Mouse (Mus musculus) forebrain, embryonic 16.5 days (tissue): ENCODE data around the gene Bcl2l12. TPM values are rescaled to one million over a fixed set of nuclear protein-coding genes. Genes with fewer than 3 reads are reported as not detected.

ENCODE experiments used
- ATAC-seq: fragments of 200-750 bp; cut with Nextera tagmentation; 2 replicates; pipeline ENCODE4 v1.8.0; 2017; ENCODE audit warnings: mild to moderate bottlenecking, moderate library complexity
- H3K27ac ChIP-seq: fragments of 300-500 bp; sonication (generic); 2 replicates; pipeline ENCODE4 v1.5.1; 2014; ENCODE audit warnings: low read length, control low read depth
- H3K27me3 ChIP-seq: fragments of 300-500 bp; sonication (generic); replicated peaks from 2 replicates; pipeline ENCODE4 v1.6.1; 2014; ENCODE audit warnings: low read length; ENCODE audit not compliant: control insufficient read depth, insufficient read depth
- H3K36me3 ChIP-seq: fragments of 300-500 bp; sonication (generic); 2 replicates; pipeline ENCODE4 v1.6.1; 2014; ENCODE audit not compliant: control insufficient read depth, insufficient read depth
- H3K4me1 ChIP-seq: fragments of 300-500 bp; sonication (generic); replicated peaks from 2 replicates; pipeline ENCODE4 v1.6.1; 2014; ENCODE audit warnings: low read length; ENCODE audit not compliant: control insufficient read depth, insufficient read depth
- H3K4me2 ChIP-seq: fragments of 300-500 bp; sonication (generic); 2 replicates; pipeline ENCODE4 v1.6.1; 2014; ENCODE audit warnings: mild to moderate bottlenecking, low read length, control low read depth
- H3K4me3 ChIP-seq: fragments of 300-500 bp; sonication (generic); replicated peaks from 2 replicates; pipeline ENCODE4 v1.5.1; 2014; ENCODE audit warnings: mild to moderate bottlenecking, low read length, control low read depth
- H3K9ac ChIP-seq: fragments of 300-500 bp; sonication (generic); replicated peaks from 2 replicates; pipeline ENCODE4 v1.6.1; 2014; ENCODE audit warnings: low read depth, low read length, control low read depth
- H3K9me3 ChIP-seq: fragments of 300-500 bp; sonication (generic); 2 replicates; pipeline ENCODE4 v1.6.1; 2016; ENCODE audit warnings: low read length; ENCODE audit not compliant: control insufficient read depth
- WGBS: fragments of 180-500 bp; shearing (Covaris S2); extraction: QIAGEN DNeasy Blood & Tissue Kit; methylation state at CpG from one replicate; pipeline ENCODE4 v1.1.7; 2014; 5-methylcytosine and 5-hydroxymethylcytosine counted together
- polyA plus RNA-seq: library from polyadenylated mRNA; unstranded; fragments of >200 nt; fragmentation: Nextera tagmentation; extraction: Ambion mirVana; gene quantifications from 2 replicates; pipeline ENCODE4 v1.2.1, GENCODE M21; 2015

Bcl2l12 gene
- polyA plus RNA-seq, 1 experiment from 2014 or later: 15.3 TPM

- no peak overlapping the region for H3K4me2 ChIP-seq
- 92% methylated on average over 7 of the region's 7 CpGs for WGBS
- no peak overlapping the region for H3K27ac ChIP-seq
- peaks cover 19% of the 10 kb centered on the region for H3K4me1 ChIP-seq
- ATAC-seq: no peak
- H3K4me3 ChIP-seq: no peak overlapping the region
- H3K27me3 ChIP-seq: no peaks in the 10 kb centered on the region
- H3K9ac ChIP-seq: no peak overlapping the region
- no peaks in the 10 kb centered on the region for H3K9me3 ChIP-seq
- peaks cover 54% of the 10 kb centered on the region for H3K36me3 ChIP-seq
Observed at GRCm38 (mm10) chr7:45002440-45002839, 3.9 kb upstream of the Bcl2l12 start.

GRCm38 (mm10) chr7:45000539-45001114, 2.1 kb upstream of the Bcl2l12 start:
- Histone ChIP-seq H3K27me3 (no peaks in the 10 kb centered on the region), H3K9me3 (no peaks in the 10 kb centered on the region), H3K36me3 (peaks cover 40% of the 10 kb centered on the region), H3K9ac (no peak overlapping the region), H3K4me3 (no peak overlapping the region), H3K4me1 (peaks cover 22% of the 10 kb centered on the region), H3K27ac (no peak overlapping the region), H3K4me2 (no peak overlapping the region)
- no peak for ATAC-seq
- 84% methylated on average over 21 of the region's 21 CpGs for WGBS

GRCm38 (mm10) chr7:44999753-45000152, 1.2 kb upstream of the Bcl2l12 start:
- Histone ChIP-seq H3K27ac (no peak overlapping the region), H3K36me3 (peaks cover 33% of the 10 kb centered on the region), H3K27me3 (no peaks in the 10 kb centered on the region), H3K4me1 (peaks cover 22% of the 10 kb centered on the region), H3K9me3 (no peaks in the 10 kb centered on the region), H3K4me3 (no peak overlapping the region), H3K9ac (no peak overlapping the region), H3K4me2 (no peak overlapping the region)
- ATAC-seq: no peak
- WGBS: 88% methylated on average over 11 of the region's 11 CpGs

GRCm38 (mm10) chr7:44997940-44998428, 528 bp downstream of the Bcl2l12 start:
- no peaks in the 10 kb centered on the region for H3K9me3 ChIP-seq
- H3K4me3 ChIP-seq: peak overlapping the region; percentile 59
- 3% methylated on average over 15 of the region's 15 CpGs for WGBS
- H3K27me3 ChIP-seq: no peaks in the 10 kb centered on the region
- peaks cover 22% of the 10 kb centered on the region for H3K4me1 ChIP-seq
- ATAC-seq: no peak
- peak overlapping the region; percentile 68 for H3K9ac ChIP-seq
- peaks cover 23% of the 10 kb centered on the region for H3K36me3 ChIP-seq
- peak overlapping the region; percentile 74 for H3K27ac ChIP-seq
- H3K4me2 ChIP-seq: peak overlapping the region; percentile 77

GRCm38 (mm10) chr7:44997231-44997939, 1.1 kb downstream of the Bcl2l12 start, which contains the start of gene Irf3:
Gene Irf3 (plus strand): TSS chr7:44997648.
- under 1% methylated on average over 43 of the region's 43 CpGs for WGBS
- Histone ChIP-seq H3K27me3 (no peaks in the 10 kb centered on the region), H3K4me1 (peaks cover 22% of the 10 kb centered on the region), H3K4me2 (peak within 1 kb of the TSS; percentile 77), H3K9me3 (no peaks in the 10 kb centered on the region), H3K36me3 (peaks cover 20% of the 10 kb centered on the region), H3K9ac (peak within 1 kb of the TSS; percentile 68), H3K4me3 (peak within 1 kb of the TSS; percentile 59), H3K27ac (peak within 1 kb of the TSS; percentile 74)
- ATAC-seq: peak; percentile 94

- Histone ChIP-seq H3K9me3 (no peaks in the 10 kb centered on the region), H3K36me3 (peaks cover 13% of the 10 kb centered on the region), H3K4me2 (peak overlapping the region; percentile 58), H3K27me3 (no peaks in the 10 kb centered on the region), H3K4me1 (peaks cover 22% of the 10 kb centered on the region), H3K4me3 (peak overlapping the region; percentile 59), H3K9ac (peak overlapping the region; percentile 30), H3K27ac (no peak overlapping the region)
- ATAC-seq: no peak
- WGBS: 10% methylated on average over 10 of the region's 10 CpGs
Observed at GRCm38 (mm10) chr7:44996672-44997071, 1.8 kb downstream of the Bcl2l12 start.

GRCm38 (mm10) chr7:44986879-44987718, 11.4 kb downstream of the Bcl2l12 start:
- Histone ChIP-seq H3K4me1 (peaks cover 31% of the 10 kb centered on the region), H3K9ac (peak overlapping the region; percentile 79), H3K36me3 (peaks cover 2% of the 10 kb centered on the region), H3K27ac (peak overlapping the region; percentile 94), H3K9me3 (no peaks in the 10 kb centered on the region), H3K27me3 (no peaks in the 10 kb centered on the region), H3K4me3 (peak overlapping the region; percentile 69), H3K4me2 (peak overlapping the region; percentile 82)
- WGBS: 0% methylated on average over 29 of the region's 29 CpGs
- no peak; the same call in 1 of the 2 replicates for ATAC-seq

GRCm38 (mm10) chr7:44986192-44986878, 12.2 kb downstream of the Bcl2l12 start, which contains the start of gene Prmt1:
Gene Prmt1 (minus strand): TSS chr7:44986568.
- H3K36me3 ChIP-seq: peaks cover 10% of the 10 kb centered on the region
- WGBS: under 1% methylated on average over 42 of the region's 42 CpGs
- peaks cover 31% of the 10 kb centered on the region for H3K4me1 ChIP-seq
- peak within 1 kb of the TSS; percentile 88 for H3K9ac ChIP-seq
- H3K9me3 ChIP-seq: no peaks in the 10 kb centered on the region
- peak within 1 kb of the TSS; percentile 74 for H3K4me3 ChIP-seq
- peak within 1 kb of the TSS; percentile 82 for H3K4me2 ChIP-seq
- H3K27me3 ChIP-seq: no peaks in the 10 kb centered on the region
- peak; percentile 96 for ATAC-seq
- H3K27ac ChIP-seq: peak within 1 kb of the TSS; percentile 94
